Comparison of ENCODE assay signal across 11 mouse cellular contexts in genomic region chr15:94478706-94479105, GRCm38 (mm10). TPM values are rescaled to one million over a fixed set of nuclear protein-coding genes. Genes with fewer than 3 reads are reported as not detected.
DNase-seq lines count a peak whose midpoint lies in the region; ATAC-seq lines count a peak whose summit lies in the region.
"Had no signal": no experiment of that assay in that cellular context is flagged by ENCODE, and none has a peak within 500 bp of the region (broad histone marks: within the 10 kb centered on the region; RNA-seq: fewer than 3 reads in every experiment).

No protein-coding gene starts in this region.

- peaks cover 18% of the 10 kb centered on the region for H3K4me1 ChIP-seq in limb, embryonic 10.5 days
- H3K4me1 ChIP-seq: heart, embryonic 10.5 days had no signal

- H3K36me3 ChIP-seq in limb, embryonic 10.5 days = no peaks in the 10 kb centered on the region
- H3K36me3 ChIP-seq: heart, embryonic 10.5 days had no signal

- WGBS in limb, embryonic 10.5 days = 34% methylated on average over 13 of the region's 13 CpGs

- no peak overlapping the region; the same call in 1 of the 2 replicates for H3K27ac ChIP-seq in limb, embryonic 10.5 days
- H3K27ac ChIP-seq: heart, embryonic 10.5 days; liver, embryonic 14.5 days had no signal

- no peaks in the 10 kb centered on the region for H3K9me3 ChIP-seq in limb, embryonic 10.5 days (replicated peaks)
- H3K9me3 ChIP-seq: heart, embryonic 10.5 days had no signal

- DNase-seq in spleen, postnatal 10 days (ENCODE audit: low spot score in 2 of 2) = peak; percentile 12 to 35
- DNase-seq in spleen, adult 18-20 months = no peak
- peak; percentile 29 for DNase-seq in embryo, embryonic 9.5 days (ENCODE audit: extremely low spot score)
- peak; percentile 33 for DNase-seq in limb, embryonic 10.5 days (ENCODE audit: low spot score)
- DNase-seq in urinary bladder, adult 18-20 months (ENCODE audit: low spot score in 2 of 2) = no peak
- no peak for DNase-seq in layer of hippocampus, adult 9-10 months (ENCODE audit: low spot score)
- DNase-seq: kidney, adult 2 months had no signal

- ATAC-seq in frontal cortex, adult (ENCODE audit: low TSS enrichment) = no peak
- ATAC-seq: Patski had no signal

- H3K4me3 ChIP-seq in limb, embryonic 10.5 days = no peak overlapping the region
- H3K4me3 ChIP-seq: heart, embryonic 10.5 days had no signal

- H3K27me3 ChIP-seq in limb, embryonic 10.5 days (ENCODE audit: low read depth, poor library complexity, severe bottlenecking) = no peaks in the 10 kb centered on the region
- H3K27me3 ChIP-seq: Patski had no signal

RNA-seq across cellular contexts. Expression of gene Adamts20, which starts 13.5 kb away (rescaled TPM):
- polyA plus RNA-seq in limb, embryonic 10.5 days (2016; fragmentation: Nextera tagmentation; extraction: Ambion mirVana) = 3.0 and 3.8 TPM in 2 replicates

Comparison
In these comparisons a context has a peak if more than half of its experiments do, and no peak if none do; other contexts are left out.
1. DNase-seq: peak in spleen, postnatal 10 days (2 of 2), embryo, embryonic 9.5 days (single experiment) and limb, embryonic 10.5 days (single experiment); none in spleen, adult 18-20 months (0 of 2), urinary bladder, adult 18-20 months (0 of 2) and layer of hippocampus, adult 9-10 months (single experiment).